Mouse (Mus musculus) monocyte, adult 5-6 weeks (primary cell): ENCODE measurements around the gene Rab33b. TPM values are rescaled to one million over a fixed set of nuclear protein-coding genes. Genes with fewer than 3 reads are reported as not detected.

ENCODE experiments used
- ATAC-seq: fragments of 153-309, 156-312 bp; replicated peaks from 2 replicates; pipeline ENCODE4 v1.8.0; 2017; ENCODE audit warnings: mild to moderate bottlenecking; ENCODE audit not compliant: low TSS enrichment, insufficient number of reproducible peaks, severe bottlenecking, poor library complexity, low FRiP score
- total RNA-seq: library from RNA; stranded (forward); fragments of 200-1000, 200-491, 200-594 nt; gene quantifications from 3 replicates; pipeline ENCODE4 v1.2.3, GENCODE M21; 2017

Gene Rab33b
- total RNA-seq, 1 experiment from 2014 or later = 41.6 TPM

- no peak for ATAC-seq
Measured at GRCm38 (mm10) chr3:51504385-51504952, 20.7 kb downstream of the Rab33b start.

GRCm38 (mm10) chr3:51505465-51505864, 21.7 kb downstream of the Rab33b start:
- no peak for ATAC-seq

- ATAC-seq = peak; percentile 62
Measured at GRCm38 (mm10) chr3:51510903-51511302, 27.2 kb downstream of the Rab33b start.

GRCm38 (mm10) chr3:51511983-51512382, 28.3 kb downstream of the Rab33b start:
- no peak for ATAC-seq

- ATAC-seq = no peak
Measured at GRCm38 (mm10) chr3:51517467-51517866, 33.7 kb downstream of the Rab33b start.

GRCm38 (mm10) chr3:51517878-51518762, 34.4 kb downstream of the Rab33b start:
- peak; percentile 81 for ATAC-seq

GRCm38 (mm10) chr3:51518763-51519121, 35.0 kb downstream of the Rab33b start:
- ATAC-seq = no peak

- no peak for ATAC-seq
Measured at GRCm38 (mm10) chr3:51521262-51521661, 37.5 kb downstream of the Rab33b start.

- ATAC-seq = no peak
Measured at GRCm38 (mm10) chr3:51525186-51525785, 41.6 kb downstream of the Rab33b start.

GRCm38 (mm10) chr3:51526891-51527290, 43.2 kb downstream of the Rab33b start:
- no peak for ATAC-seq

- no peak for ATAC-seq
Measured at GRCm38 (mm10) chr3:51531473-51532281, 48.0 kb downstream of the Rab33b start.

- no peak for ATAC-seq
Measured at GRCm38 (mm10) chr3:51532282-51532620, 48.5 kb downstream of the Rab33b start.

- no peak for ATAC-seq
Measured at GRCm38 (mm10) chr3:51533573-51533972, 49.9 kb downstream of the Rab33b start.

GRCm38 (mm10) chr3:51534013-51534412, 50.3 kb downstream of the Rab33b start:
- ATAC-seq = no peak

- peak; percentile 76 for ATAC-seq
Measured at GRCm38 (mm10) chr3:51539567-51540408, 56.1 kb downstream of the Rab33b start.

GRCm38 (mm10) chr3:51540659-51541058, 56.9 kb downstream of the Rab33b start:
- no peak for ATAC-seq

- ATAC-seq = no peak
Measured at GRCm38 (mm10) chr3:51544442-51545128, 60.9 kb downstream of the Rab33b start.
